Mouse (Mus musculus) cerebellum, postnatal 36 days (tissue): ENCODE measurements around the gene Nkpd1.

ENCODE experiments used
- DNase-seq, 2 experiments: peaks; one replicate each; pipeline ENCODE4 v3.0.0; 2021 to 2022; ENCODE audit warnings: mixed read lengths in 2 of 2

Gene Nkpd1

DNA sequence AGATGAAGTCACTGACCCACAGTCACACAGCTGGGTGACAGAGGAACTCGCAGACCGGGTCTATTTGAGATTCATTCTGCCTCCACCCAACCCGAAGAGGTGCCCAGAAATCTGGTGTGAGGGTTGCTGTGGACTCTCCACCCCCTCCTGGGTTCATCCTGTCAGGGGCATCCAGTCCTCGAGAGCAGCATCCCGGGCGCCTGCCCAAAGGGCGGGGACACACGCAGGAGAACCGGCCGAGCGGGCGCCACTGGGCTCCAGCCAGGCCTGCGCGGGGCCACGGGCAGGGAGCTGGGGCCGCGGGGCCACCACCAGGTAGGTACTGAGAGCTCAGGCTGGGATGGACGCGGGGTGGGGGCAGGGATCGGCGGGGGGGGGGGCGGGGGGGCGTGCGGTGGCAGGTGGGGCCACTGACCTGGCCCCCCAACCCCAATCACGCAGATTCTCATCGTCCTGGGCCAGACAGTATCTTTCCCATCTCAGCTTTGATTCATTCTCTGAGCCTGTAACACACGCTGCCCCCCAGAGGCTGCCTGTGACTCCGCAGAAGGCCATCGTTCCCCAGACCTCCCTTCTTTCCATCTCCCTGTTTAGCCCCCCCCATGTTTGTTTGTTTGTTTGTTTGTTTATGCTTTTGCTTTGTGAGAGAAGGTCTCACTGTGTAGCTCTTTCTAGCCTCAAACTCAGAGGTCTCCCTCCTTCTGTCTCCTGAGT, at the start of gene Nkpd1:
Nkpd1 (plus strand) TSS at position 187 of the 714 bp plus-strand sequence.
- DNase-seq: peak; percentile 49 to 64

DNA sequence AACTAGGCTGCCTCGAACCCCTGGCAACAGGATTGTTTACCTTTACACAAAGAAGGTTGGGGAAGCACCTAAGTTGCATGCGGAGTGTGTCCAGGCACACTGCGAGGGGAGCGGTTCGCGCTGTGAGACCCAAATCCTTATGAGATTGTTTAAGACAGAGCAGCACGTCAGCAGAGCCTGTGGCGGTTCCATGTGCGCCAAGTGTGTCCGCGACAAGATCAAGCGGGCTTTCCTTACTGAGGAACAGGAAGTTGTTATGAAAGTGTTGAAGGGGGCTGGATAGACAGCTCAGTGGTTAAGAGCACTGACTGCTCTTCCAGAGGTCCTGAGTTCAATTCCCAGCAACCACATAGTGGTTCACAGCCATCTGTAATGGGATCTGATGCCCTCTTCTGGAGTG, 49.4 kb upstream of the Nkpd1 start:
- no peak for DNase-seq

DNA sequence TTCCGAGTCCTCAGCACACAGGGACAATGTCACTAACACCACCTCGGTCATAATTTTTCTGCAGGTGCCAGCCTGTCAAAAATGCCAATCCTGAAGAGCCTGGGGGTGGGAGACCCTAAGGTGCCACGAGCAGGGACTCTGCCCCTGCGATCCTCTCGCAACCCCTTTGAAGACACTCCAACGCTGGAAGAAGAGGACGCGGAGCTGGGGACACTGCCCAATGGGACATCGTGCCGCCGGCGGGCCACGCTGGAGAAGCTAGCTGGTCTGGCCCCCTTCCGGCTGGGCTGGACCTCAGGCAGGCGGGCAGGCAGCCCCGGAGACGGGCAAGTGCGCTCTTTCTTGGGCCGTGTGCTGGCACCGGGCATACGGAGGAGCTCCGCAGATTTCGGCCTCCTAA, 48.2 kb upstream of the Nkpd1 start:
- no peak for DNase-seq

DNA sequence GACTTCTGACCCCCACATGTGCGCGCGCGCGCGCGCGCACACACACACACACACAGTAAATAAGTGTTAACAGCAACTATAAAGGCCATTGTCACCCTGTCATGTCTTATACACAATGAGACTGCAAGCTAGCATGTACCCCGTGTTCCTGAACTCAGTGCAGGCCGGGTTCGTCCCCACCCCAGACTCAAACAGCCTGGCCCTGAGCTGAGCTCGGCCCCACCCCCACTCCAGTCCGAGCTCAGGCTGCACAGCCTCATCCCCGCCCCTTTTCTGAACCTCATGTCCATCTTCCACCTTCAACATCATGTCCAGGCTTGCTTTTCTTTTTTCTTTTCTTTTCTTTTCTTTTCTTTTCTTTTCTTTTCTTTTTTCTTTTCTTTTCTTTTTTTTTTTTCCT, 47.3 kb upstream of the Nkpd1 start:
- no peak for DNase-seq

DNA sequence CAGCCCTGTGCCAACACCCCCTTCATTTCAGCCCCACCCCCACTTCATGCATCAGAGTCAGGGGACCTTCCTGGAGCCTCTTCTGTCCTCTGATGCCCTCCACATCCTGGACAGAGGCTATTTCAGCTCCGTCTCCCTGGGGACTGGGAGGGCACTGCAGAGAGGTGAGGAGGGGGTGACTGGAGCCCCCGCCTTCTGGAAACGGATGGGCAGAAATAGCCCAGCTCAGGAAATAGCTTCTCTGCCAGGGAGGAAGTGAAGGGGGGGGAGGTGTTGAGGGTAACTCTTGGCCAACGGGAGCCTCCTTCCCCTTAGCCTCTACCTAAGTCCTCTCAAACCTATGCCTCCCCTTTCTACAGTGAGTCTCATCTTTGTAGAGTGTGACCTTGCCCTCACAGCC, 45.2 kb upstream of the Nkpd1 start:
- DNase-seq: no peak

DNA sequence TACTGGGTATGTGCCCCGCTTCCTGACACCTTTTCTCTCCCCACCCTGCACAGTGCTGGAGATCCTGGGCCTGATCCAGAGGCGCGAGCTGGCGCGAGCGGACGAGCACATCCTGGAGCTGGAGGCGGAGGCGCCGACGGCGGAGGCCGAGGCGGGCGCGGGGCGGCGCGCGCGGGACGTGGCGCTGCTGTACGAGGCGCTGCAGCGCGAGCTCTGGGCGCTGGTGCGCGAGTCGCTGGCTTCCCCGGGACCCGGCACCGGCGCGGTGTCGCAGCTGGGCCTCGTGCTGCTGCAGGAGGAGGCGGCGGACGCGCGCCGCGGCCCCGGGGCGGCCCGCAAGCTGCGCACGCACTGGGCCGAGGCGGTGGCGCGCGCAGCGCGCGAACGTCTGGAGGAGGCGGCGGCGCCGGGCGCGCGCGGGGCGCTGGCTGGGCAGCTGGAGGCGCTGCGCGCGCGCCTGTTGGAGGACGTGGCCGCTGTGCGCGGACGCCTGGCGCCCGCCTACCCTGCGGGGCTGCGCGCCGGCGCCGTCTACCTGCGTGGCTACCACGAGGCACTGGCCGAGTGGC, 43.7 kb upstream of the Nkpd1 start:
- peak; percentile 64 to 72 for DNase-seq

DNA sequence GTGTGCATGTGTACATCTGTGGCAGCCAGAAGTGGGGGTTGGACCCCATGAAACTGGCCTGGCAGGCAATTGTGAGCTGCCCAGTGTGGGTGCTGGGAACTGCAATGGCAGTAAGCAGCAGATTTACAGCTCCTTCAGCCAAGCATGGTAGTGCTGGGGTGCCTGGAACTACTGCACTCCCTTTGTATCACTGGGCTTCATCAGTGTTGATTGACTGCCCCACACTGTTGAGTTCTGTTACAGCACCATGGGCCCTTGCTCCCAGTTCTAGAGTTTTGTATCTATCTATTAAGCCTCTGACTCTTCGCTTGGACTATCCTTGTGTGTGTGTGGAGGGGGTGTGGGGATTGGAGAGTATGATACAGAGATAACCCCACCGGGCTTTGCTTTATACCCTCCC, 40.6 kb upstream of the Nkpd1 start:
- DNase-seq: no peak

DNA sequence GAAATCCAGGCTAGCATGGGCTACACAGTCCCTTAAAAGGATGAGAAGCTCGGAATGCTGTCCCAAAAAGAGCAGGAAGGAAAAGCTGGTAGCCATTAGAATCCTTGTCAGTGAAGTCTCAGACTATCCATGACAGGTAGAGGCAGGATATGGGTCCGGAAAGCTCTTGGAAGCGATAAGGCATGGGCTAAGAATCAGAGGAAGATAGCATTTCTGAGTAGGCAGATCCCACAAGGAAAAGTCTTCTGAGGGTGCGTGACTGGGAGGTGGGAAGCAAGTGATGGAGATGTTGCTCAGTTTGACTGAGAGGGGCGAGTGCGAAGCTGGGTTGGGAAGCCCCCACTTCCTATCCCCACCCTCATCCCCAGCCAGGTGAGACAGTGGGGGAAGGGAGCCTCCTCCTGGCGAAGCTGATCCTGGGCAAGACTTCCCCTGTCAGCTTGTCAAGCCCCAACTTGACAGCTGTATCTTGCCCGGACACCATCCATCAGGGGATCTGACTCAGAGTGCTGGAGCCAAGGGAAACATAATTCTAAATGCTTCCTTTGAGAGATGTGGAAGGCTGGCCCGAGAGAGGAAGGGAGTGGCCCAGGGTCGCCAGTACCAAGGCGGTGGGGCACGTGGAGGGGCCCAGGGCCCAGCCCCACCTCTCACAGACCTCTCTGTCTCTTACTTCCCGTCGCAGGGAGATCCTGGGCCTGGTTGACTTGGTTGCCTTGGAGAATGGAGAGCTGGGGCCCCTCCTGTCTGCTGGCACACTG, 39.8 kb upstream of the Nkpd1 start:
- DNase-seq: no peak

DNA sequence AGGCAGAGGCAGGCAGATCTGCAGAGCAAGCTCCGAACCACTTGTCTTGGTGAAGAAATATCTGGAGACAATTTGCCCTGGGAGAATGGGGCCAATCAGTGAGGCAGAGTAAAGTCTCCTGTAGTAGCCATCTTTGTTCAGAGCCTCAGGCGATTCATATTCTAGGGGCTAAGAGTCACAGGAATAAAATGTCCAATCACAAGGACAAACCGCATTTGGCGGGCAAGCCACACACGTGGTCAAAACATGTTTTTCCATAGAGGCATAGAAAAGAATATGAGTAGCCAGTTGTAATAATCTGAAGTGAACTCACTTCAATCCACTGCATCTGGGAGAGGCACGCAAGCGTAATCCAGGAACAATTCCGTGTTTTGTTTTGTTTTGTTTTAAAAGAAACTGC, 34.4 kb upstream of the Nkpd1 start:
- no peak for DNase-seq

DNA sequence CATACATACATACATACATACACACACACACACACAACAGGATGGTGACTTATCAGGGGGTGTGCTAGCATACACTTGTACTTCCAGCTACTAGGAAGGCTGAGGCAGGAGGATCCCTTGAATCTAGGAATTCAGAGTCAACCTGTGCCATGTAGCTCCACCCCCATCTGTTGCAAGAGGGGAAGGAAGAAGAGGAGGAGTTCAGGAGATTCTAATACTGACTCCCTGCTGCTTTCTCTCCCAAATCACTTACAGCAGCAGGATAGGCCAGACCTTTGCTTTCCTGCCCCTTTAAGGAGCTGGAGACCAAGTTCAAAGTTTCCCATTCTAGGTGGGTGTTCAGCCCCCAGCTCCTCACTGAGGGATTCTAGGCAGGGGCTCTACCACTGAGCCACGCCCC, 32.1 kb upstream of the Nkpd1 start:
- DNase-seq: no peak

DNA sequence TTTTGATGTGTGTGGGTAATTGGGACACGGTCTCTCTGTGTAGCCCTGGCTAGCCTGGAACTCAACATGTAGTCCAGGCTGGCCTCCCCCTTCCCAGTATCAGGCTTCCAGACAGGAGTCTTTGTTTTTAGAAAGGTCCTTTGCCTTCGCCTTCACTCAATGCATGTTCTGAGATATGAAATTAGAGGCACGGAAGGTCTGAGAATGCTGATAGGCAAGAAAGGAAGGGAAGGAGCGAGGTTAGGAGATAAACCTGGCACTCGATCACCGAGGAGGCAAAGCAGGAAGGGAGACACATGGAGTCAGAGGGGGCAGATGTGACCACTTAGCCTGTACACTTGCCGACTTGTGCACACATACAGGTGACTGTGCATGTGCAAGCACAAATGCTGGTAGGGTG, 31.1 kb upstream of the Nkpd1 start:
- DNase-seq: no peak

DNA sequence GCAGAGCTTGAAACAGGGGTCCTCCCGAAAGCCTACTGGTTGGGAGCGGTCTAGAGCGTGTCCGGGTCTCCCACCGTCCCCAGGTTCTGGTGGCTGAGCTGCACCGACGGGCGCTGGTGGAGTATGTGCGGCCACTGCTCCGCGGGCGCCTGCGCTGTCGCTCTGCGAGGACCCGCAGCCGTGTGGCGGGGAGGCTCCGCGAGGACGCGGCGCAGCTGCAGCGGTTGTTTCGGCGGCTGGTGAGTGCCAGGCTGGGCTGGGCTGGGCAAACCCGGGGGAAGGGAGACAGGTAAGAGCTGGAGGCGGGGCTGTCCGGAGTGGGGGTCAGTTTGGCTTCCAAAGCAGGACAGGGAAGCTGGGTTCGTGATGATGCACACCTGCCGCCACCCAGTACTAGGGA, 28.1 kb upstream of the Nkpd1 start:
- no peak for DNase-seq

DNA sequence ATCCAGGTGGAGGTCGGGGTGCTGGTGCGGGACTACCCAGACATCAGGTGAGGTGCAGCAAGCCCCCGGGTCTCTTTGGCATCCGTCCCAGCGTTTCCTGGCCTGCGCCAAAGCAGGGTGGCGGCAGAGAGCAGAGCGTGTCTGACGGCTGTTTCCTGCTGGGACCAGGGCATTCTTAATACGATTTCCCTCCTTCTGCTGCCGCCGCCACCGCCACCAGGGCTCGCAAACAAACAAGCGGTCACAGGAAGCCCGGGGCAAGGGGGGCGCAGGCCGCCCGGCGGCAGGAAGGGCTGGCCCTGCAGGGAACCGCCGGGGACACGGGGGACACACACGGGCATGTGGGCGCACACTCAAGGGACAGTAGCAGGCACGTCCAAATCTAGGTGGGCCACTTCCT, 25.9 kb upstream of the Nkpd1 start:
- DNase-seq: no peak

DNA sequence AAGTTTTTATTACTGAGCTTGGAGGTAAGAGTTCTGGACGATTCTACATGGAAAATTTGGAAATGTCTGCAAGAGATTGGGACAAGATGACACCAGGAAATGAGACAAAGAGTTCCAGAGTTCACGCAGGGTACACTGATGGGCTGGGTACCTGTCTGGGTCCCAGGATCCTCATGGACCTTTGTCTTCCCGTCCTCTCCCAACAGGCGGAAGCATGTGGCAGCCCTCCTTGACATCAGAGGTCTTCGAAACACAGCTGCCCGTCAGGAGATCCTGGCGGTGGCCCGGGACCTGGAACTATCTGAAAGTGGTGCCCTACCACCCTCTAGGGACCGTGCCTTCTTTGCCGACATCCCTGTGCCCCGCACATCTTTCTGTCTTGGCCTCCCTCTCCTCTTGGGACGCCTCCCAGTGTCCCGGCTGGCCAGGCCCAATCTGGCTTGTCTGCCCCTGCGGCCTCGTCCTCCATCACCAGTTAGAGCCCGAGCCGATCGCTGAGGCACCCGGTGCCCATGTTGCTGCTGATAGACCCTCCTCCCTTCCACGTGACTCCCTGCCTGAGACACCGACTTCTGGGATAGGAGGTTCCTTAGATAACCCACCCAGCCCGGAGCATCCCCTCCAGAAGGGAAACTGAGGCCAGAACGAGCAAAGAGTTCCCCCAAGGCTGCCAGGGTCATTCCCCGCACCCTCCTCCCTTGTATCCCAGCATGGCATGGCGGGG, 22.7 kb upstream of the Nkpd1 start:
- no peak for DNase-seq

DNA sequence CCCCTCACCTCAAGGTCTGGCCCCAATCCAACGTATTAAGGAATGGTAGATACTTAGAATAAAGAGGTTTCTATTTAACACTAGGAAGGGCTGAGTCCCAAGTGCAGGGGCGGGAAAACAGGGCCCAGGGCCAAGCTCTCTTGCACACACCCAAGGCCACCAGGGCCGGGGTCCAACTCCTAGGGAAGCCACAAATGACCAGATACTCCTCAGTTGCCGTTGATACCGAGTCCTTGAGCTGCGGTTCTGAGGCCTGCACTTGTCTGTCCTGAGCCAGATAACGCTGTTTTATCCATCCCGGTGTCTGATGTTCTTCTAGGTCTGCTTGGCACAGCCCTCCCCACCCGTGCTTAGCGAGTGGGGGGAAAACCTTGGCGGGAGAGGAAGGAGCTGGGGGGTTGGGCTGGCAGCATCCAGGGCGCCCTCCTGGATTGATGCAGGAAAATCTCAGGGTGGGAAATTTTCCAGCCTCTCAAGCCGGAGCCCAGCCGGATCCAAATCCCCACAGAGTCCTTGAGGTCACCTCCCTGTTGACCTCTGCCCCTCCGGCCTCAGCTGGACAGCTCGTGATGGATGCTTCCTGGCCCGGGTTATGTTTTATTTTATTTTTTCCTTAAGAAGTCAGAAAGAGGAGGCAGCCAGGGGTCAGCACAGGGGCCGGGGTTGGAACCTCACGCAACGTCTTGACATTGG, 22.0 kb upstream of the Nkpd1 start:
- no peak for DNase-seq

DNA sequence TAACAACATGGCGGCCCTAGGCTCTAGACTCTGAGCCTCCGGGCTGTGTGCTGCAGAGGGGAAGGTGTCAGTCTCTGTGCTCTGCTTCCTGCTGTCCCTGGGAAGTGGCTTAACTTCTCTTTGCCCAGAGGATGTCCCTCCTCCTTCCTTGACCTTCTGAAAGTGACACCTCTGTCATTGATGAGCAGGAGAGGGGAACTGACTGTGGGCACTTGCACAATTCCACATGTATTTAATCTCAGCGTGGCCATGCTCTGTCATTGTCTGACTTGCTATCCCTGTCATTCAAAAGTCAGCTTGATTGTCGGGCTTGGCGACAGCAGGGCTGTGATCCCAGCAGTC, 21.5 kb upstream of the Nkpd1 start:
- DNase-seq: no peak

DNA sequence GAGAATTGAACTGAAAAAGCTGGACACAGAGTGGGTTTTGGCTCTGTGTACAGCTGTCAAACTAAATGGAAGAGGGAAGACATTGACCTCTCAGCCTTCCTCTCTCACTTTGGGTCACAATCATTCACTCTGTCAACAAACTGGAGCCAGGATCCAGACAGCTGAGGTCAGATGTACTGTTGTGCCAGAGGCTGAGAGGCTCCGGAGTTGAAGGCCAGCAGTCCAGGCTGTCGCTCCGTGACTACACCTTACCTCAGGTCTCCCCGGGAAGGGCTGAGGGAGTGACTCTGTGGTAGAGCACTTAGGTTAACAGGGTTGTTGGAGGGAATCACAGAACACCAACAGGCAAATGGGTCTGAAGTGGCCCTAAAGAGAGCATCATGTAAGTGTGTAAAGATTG, 19.3 kb upstream of the Nkpd1 start:
- no peak for DNase-seq

DNA sequence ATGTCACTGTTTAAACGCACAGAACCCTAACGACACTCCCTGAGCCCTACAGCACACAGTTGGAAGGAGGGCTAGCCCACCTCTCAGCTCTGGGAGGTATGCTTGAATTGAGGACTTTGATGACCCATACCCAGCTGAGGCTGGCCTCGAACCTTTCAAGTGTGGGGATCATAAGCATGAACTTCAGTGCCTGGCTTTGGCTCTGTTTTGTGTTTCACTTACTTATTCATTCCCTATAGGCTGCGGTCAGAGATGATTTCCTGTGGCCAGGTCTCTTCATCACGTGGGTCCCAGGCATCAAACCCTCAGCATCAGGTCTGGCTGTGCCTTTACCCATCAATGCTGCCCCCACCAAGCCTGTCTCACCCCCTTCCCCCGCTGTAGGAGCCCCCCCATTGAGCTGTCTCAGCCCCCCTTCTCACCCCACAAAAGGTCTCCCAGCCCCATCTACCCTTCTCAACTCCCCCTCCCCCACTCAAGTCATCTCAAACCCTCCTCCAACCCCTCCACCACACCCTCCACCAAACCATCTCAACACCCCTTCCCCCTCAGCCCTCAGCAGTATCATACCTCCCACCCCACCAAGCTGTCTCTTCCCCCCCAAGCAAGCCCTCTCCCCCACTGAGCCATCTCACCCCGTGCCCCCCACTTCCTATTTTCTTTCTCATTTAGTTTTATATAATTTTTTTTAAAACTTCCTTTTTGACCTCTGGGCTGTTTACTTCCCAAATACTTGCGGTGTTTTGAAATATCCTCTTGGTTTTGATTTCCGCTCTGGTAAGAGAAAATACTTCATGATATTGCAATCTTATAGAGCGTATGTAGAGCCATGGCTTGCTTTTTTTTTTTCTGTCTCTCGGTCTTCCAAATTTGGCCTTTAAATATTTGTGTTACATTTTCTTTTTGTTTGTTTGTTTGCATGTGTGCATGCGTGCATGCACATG, 16.9 kb upstream of the Nkpd1 start:
- DNase-seq: no peak

DNA sequence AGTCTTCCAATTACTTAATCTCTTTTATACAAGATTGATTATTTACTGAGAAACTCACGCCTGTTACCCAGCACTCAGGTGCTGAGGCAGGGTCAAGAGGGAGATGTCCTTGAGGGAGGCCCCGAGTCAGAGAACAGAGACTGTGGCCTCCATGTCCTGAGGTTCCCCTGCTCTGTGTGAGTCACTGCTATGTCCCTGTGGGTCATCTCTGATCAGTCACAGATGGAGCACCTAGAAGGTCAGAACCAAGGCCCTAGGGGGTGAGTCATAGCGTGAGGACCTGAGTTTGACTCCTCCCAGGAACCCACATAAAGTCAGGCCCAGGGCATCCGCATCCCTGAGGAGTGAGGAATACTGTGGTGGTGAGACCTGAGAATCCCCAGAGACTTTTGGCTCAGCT, 16.0 kb upstream of the Nkpd1 start:
- DNase-seq: no peak

DNA sequence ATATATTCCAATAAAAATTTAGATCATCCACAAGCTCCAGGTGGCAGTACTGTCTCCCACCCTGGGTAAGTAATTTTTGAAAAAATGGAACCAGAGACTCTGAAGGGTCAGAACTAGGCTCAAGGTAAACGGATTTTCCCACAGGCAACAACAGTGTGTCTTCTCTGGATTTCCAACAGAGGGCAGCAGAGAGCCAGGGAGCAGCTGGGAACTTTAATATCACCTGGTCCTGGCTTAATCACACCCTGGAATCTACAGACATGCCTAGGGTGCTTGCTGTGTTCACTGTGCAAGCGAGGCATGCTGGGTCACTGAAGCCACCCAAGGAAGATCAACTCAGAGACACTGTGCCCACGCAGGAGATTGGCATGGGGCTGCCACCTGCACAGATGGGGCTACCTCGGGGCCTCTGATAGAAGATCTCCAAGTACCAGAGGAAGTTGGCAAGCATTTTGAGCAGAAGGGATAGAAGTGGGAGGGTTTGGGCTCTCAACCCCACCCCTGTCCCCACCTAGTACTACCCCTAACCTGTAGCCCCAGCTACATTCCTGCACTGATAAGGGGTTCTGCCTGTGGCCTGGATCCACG, 14.1 kb upstream of the Nkpd1 start:
- DNase-seq: peak; percentile 62 to 66

DNA sequence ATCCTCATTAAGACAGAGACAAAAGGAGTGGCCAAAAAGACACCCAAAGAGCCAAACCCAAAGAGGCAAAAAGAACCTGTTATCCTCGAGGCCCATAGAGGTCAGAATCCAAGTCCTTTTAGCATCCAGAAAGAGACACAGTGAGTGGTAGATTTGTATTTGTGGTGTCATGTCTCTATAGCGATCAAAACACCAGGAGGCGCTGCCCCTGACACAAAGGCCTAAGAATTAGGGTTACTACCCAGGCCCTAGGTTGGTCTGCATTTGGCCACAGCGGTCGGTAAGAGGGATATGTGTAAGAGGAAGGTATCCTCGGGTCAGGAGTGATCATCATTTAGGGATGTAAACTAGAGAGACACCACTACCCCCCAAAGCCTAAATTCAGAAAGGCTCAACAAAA, 11.3 kb upstream of the Nkpd1 start:
- no peak for DNase-seq
